ENCODE assay signal across 12 mouse cellular contexts in the genomic region with DNA sequence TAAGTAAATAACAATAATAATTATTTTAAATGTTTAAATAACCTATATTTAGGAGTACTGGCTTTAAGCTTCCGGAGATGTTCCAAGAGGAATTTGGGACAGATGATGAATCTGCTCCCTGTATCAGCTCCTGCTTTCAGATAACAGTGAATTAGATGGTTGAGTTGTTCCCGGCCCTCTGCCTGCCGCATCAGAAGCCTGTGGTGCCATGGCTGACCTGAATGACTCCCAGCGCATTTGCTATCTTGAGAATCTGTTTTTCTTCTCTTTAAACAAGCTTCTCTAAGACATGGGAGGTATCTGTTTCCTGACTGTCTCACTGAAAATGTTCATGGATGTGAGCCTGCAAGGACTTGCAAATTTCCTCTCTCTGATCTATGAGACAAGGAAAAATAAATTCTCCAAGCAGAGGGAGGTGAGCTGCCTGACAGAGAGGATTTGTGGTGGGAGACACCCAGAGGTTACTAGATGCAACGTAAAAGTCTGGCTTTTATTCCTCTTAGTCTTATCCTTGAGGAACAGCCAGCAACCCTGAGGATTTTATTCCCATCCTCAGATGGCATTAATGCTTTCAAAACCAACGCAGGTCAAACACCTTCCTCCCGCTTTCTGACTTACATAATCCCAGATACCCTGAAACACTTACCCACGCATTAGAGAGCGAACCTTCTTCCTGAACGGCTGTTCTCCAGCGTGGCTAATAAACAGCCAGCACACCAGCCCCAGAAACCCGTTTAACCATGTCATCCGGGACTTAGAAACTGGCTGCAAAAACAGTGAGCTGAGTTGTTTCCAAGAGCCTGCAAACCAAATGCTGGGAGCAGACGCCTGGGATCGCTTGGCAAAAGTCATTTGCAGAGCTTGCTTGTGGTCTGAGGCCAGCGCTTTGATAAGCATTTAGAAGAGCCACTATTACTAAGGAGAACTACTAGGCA.
A peak's percentile ranks its signal among the peaks of the same experiment; 100 is the strongest.
DNase-seq lines count a peak whose midpoint lies in the region.
"Had no signal": no experiment of that assay in that cellular context is flagged by ENCODE, and none has a peak within 500 bp of the region (broad histone marks: within the 10 kb centered on the region; RNA-seq: fewer than 3 reads in every experiment).

No protein-coding gene starts in this region.

- H3K9me3 ChIP-seq in heart, embryonic 10.5 days: no peaks in the 10 kb centered on the region
- H3K9me3 ChIP-seq: forebrain, embryonic 13.5 days; hindbrain, embryonic 10.5 days had no signal

- no peak overlapping the region for H3K4me3 ChIP-seq in heart, embryonic 10.5 days
- H3K4me3 ChIP-seq: forebrain, embryonic 13.5 days; hindbrain, embryonic 10.5 days had no signal

- no peaks in the 10 kb centered on the region for H3K36me3 ChIP-seq in heart, embryonic 10.5 days
- H3K36me3 ChIP-seq: hindbrain, embryonic 10.5 days had no signal

- no peaks in the 10 kb centered on the region for H3K27me3 ChIP-seq in heart, embryonic 10.5 days (ENCODE audit: insufficient read depth, poor library complexity, severe bottlenecking)
- H3K27me3 ChIP-seq: forebrain, embryonic 13.5 days had no signal

- 55% methylated on average over 16 of the region's 16 CpGs for WGBS in heart, embryonic 10.5 days

- no peak overlapping the region for H3K27ac ChIP-seq in heart, embryonic 10.5 days
- H3K27ac ChIP-seq: forebrain, embryonic 13.5 days; hindbrain, embryonic 10.5 days had no signal

- intact Hi-C loops in heart, postnatal 25 days (cut with DNase I): no loop called here

- H3K4me1 ChIP-seq in heart, embryonic 10.5 days: peaks cover 5% of the 10 kb centered on the region; the same call in 1 of the 2 replicates
- H3K4me1 ChIP-seq: forebrain, embryonic 13.5 days; hindbrain, embryonic 10.5 days had no signal

- DNase-seq in heart, adult 18-20 months: peak; percentile 51 to 72
- DNase-seq in heart, embryonic 10.5 days (ENCODE audit: low spot score): no peak
- DNase-seq in embryo, embryonic 11 days: peak; percentile 20
- DNase-seq in heart, postnatal 25 days (ENCODE audit: low spot score): peak; percentile 38
- DNase-seq in kidney, postnatal 36 days: peak; percentile 40 to 42
- no peak for DNase-seq in left cerebral cortex, adult 9 months (ENCODE audit: low spot score in 2 of 2)
- no peak for DNase-seq in right cerebral cortex, adult 2 months (ENCODE audit: low spot score in 2 of 2)
- DNase-seq in thymus, postnatal 25 days: no peak
- DNase-seq: lung, postnatal 14 days; right cerebral cortex, postnatal 14 days had no signal

Comparison
In these comparisons a context has a peak if more than half of its experiments do, and no peak if none do; other contexts are left out.
1. DNase-seq: peak in heart, adult 18-20 months (2 of 2), embryo, embryonic 11 days (single experiment), heart, postnatal 25 days (single experiment) and kidney, postnatal 36 days (2 of 2); none in heart, embryonic 10.5 days (single experiment), left cerebral cortex, adult 9 months (0 of 2), right cerebral cortex, adult 2 months (0 of 2) and thymus, postnatal 25 days (single experiment).